Mouse (Mus musculus): Measurements from ENCODE around the gene Lamb1. TPM values are rescaled to one million over a fixed set of nuclear protein-coding genes. Genes with fewer than 3 reads are reported as not detected.

Gene Lamb1
- polyA plus RNA-seq, 1 experiment from 2014 or later = 22.9 TPM

GRCm38 (mm10) chr12:31256121-31256903, 8.7 kb upstream of the Lamb1 start:
- H3K4me3 ChIP-seq = no peak overlapping the region
- no peak overlapping the region for H3K9ac ChIP-seq
- ATAC-seq (ENCODE audit: low FRiP score) = no peak
- H3K4me1 ChIP-seq (replicated peaks) = no peaks in the 10 kb centered on the region
- 74% methylated on average over 9 of the region's 9 CpGs for WGBS
- H3K36me3 ChIP-seq = no peaks in the 10 kb centered on the region
- no peak overlapping the region for H3K27ac ChIP-seq
- H3K4me2 ChIP-seq = no peak overlapping the region
- H3K27me3 ChIP-seq = no peaks in the 10 kb centered on the region
- no peaks in the 10 kb centered on the region for H3K9me3 ChIP-seq

GRCm38 (mm10) chr12:31261882-31262281, 3.2 kb upstream of the Lamb1 start:
- peaks cover 24% of the 10 kb centered on the region for H3K4me1 ChIP-seq (replicated peaks)
- ATAC-seq (ENCODE audit: low FRiP score) = no peak
- H3K4me2 ChIP-seq = no peak overlapping the region
- no peak overlapping the region for H3K27ac ChIP-seq
- H3K9me3 ChIP-seq = no peaks in the 10 kb centered on the region
- H3K27me3 ChIP-seq = peaks cover 48% of the 10 kb centered on the region
- 90% methylated on average over 3 of the region's 3 CpGs for WGBS
- H3K36me3 ChIP-seq = no peaks in the 10 kb centered on the region
- H3K9ac ChIP-seq = no peak overlapping the region
- no peak overlapping the region for H3K4me3 ChIP-seq

GRCm38 (mm10) chr12:31263921-31264320, 1.1 kb upstream of the Lamb1 start:
- peaks cover 63% of the 10 kb centered on the region for H3K27me3 ChIP-seq
- ATAC-seq (ENCODE audit: low FRiP score) = no peak
- no peaks in the 10 kb centered on the region for H3K36me3 ChIP-seq
- peaks cover 25% of the 10 kb centered on the region for H3K4me1 ChIP-seq (replicated peaks)
- H3K9ac ChIP-seq = no peak overlapping the region
- no peaks in the 10 kb centered on the region for H3K9me3 ChIP-seq
- H3K27ac ChIP-seq = no peak overlapping the region
- 20% methylated on average over 7 of the region's 7 CpGs for WGBS
- no peak overlapping the region for H3K4me3 ChIP-seq
- H3K4me2 ChIP-seq = no peak overlapping the region

- WGBS = under 1% methylated on average over 50 of the region's 50 CpGs
- H3K9me3 ChIP-seq = no peaks in the 10 kb centered on the region
- peak overlapping the region; percentile 88 for H3K4me2 ChIP-seq
- peaks cover 25% of the 10 kb centered on the region for H3K4me1 ChIP-seq (replicated peaks)
- peak; percentile 81 for ATAC-seq (ENCODE audit: low FRiP score)
- H3K9ac ChIP-seq = peak overlapping the region; percentile 71
- no peak overlapping the region; the same call in 1 of the 2 replicates for H3K27ac ChIP-seq
- no peaks in the 10 kb centered on the region for H3K36me3 ChIP-seq
- peak overlapping the region; percentile 51 for H3K4me3 ChIP-seq
- H3K27me3 ChIP-seq = peaks cover 69% of the 10 kb centered on the region
These were observed 843 bp downstream of the Lamb1 start for GRCm38 (mm10) chr12:31265722-31266431.

GRCm38 (mm10) chr12:31266686-31267085, 1.7 kb downstream of the Lamb1 start:
- 6% methylated on average over 15 of the region's 15 CpGs for WGBS
- no peak for ATAC-seq (ENCODE audit: low FRiP score)
- H3K27ac ChIP-seq = no peak overlapping the region

GRCm38 (mm10) chr12:31267363-31267762, 2.3 kb downstream of the Lamb1 start:
- peaks cover 35% of the 10 kb centered on the region for H3K4me1 ChIP-seq (replicated peaks)
- no peak for ATAC-seq (ENCODE audit: low FRiP score)
- H3K4me3 ChIP-seq = 0 out of 2 replicates have a peak overlapping the region, but pooled peaks have one; percentile 5
- H3K27me3 ChIP-seq = peaks cover 66% of the 10 kb centered on the region
- H3K9me3 ChIP-seq = no peaks in the 10 kb centered on the region
- H3K4me2 ChIP-seq = peak overlapping the region; percentile 88
- WGBS = 61% methylated on average over 4 of the region's 4 CpGs
- no peak overlapping the region for H3K27ac ChIP-seq
- no peak overlapping the region for H3K9ac ChIP-seq
- no peaks in the 10 kb centered on the region for H3K36me3 ChIP-seq

More at GRCm38 (mm10) chr12:31266686-31267085, 1.7 kb downstream of the Lamb1 start:
- H3K4me3 ChIP-seq = peak overlapping the region; percentile 51
- peak overlapping the region; percentile 88 for H3K4me2 ChIP-seq
- no peaks in the 10 kb centered on the region for H3K36me3 ChIP-seq
- peaks cover 69% of the 10 kb centered on the region for H3K27me3 ChIP-seq
- H3K9me3 ChIP-seq = no peaks in the 10 kb centered on the region
- H3K9ac ChIP-seq = peak overlapping the region; percentile 71
- peaks cover 29% of the 10 kb centered on the region for H3K4me1 ChIP-seq (replicated peaks)

GRCm38 (mm10) chr12:31268315-31268714, 3.3 kb downstream of the Lamb1 start:
- WGBS = 76% methylated on average over 3 of the region's 3 CpGs
- Histone ChIP-seq H3K36me3 (no peaks in the 10 kb centered on the region), H3K9ac (no peak overlapping the region), H3K4me3 (no peak overlapping the region), H3K27me3 (peaks cover 56% of the 10 kb centered on the region), H3K9me3 (no peaks in the 10 kb centered on the region), H3K4me2 (0 out of 2 replicates have a peak overlapping the region, but pooled peaks have one; percentile 17), H3K27ac (no peak overlapping the region), H3K4me1 (replicated peaks) (peaks cover 35% of the 10 kb centered on the region)
- ATAC-seq (ENCODE audit: low FRiP score) = no peak

GRCm38 (mm10) chr12:31269020-31269597, 4.1 kb downstream of the Lamb1 start:
- H3K4me1 ChIP-seq (replicated peaks) = peaks cover 35% of the 10 kb centered on the region
- no peaks in the 10 kb centered on the region for H3K36me3 ChIP-seq
- H3K27ac ChIP-seq = no peak overlapping the region
- H3K4me3 ChIP-seq = no peak overlapping the region
- ATAC-seq (ENCODE audit: low FRiP score) = no peak
- 76% methylated on average over 12 of the region's 12 CpGs for WGBS
- no peak overlapping the region for H3K4me2 ChIP-seq
- H3K9ac ChIP-seq = no peak overlapping the region
- no peaks in the 10 kb centered on the region for H3K9me3 ChIP-seq
- peaks cover 49% of the 10 kb centered on the region for H3K27me3 ChIP-seq

GRCm38 (mm10) chr12:31270361-31270760, 5.3 kb downstream of the Lamb1 start:
- H3K9ac ChIP-seq = no peak overlapping the region
- no peak for ATAC-seq (ENCODE audit: low FRiP score)
- no peaks in the 10 kb centered on the region for H3K36me3 ChIP-seq
- H3K9me3 ChIP-seq = no peaks in the 10 kb centered on the region
- H3K27me3 ChIP-seq = peaks cover 36% of the 10 kb centered on the region
- 93% methylated on average over 10 of the region's 10 CpGs for WGBS
- H3K27ac ChIP-seq = no peak overlapping the region
- no peak overlapping the region for H3K4me3 ChIP-seq
- H3K4me1 ChIP-seq (replicated peaks) = peaks cover 26% of the 10 kb centered on the region
- no peak overlapping the region for H3K4me2 ChIP-seq

GRCm38 (mm10) chr12:31270776-31271175, 5.7 kb downstream of the Lamb1 start:
- WGBS = 75% methylated on average over 5 of the region's 5 CpGs
- no peaks in the 10 kb centered on the region for H3K9me3 ChIP-seq
- H3K9ac ChIP-seq = no peak overlapping the region
- H3K36me3 ChIP-seq = no peaks in the 10 kb centered on the region
- H3K4me1 ChIP-seq (replicated peaks) = peaks cover 21% of the 10 kb centered on the region
- H3K27me3 ChIP-seq = peaks cover 32% of the 10 kb centered on the region
- H3K27ac ChIP-seq = no peak overlapping the region
- ATAC-seq (ENCODE audit: low FRiP score) = no peak
- no peak overlapping the region for H3K4me3 ChIP-seq
- H3K4me2 ChIP-seq = no peak overlapping the region

GRCm38 (mm10) chr12:31271361-31272011, 6.5 kb downstream of the Lamb1 start:
- WGBS = 60% methylated on average over 16 of the region's 16 CpGs
- H3K4me1 ChIP-seq (replicated peaks) = peaks cover 14% of the 10 kb centered on the region
- no peak overlapping the region for H3K4me2 ChIP-seq

More at GRCm38 (mm10) chr12:31271361-31272011, 6.5 kb downstream of the Lamb1 start:
- Histone ChIP-seq H3K36me3 (no peaks in the 10 kb centered on the region), H3K9ac (no peak overlapping the region), H3K4me3 (no peak overlapping the region), H3K9me3 (no peaks in the 10 kb centered on the region), H3K27me3 (peaks cover 25% of the 10 kb centered on the region), H3K27ac (peak overlapping the region; percentile 35; the same call in 1 of the 2 replicates)
- no peak for ATAC-seq (ENCODE audit: low FRiP score)
